In genomic region chr3:16130385-16130784, GRCm38 (mm10) we compare ENCODE assay signal across 17 mouse cellular contexts.
"Had no signal": no experiment of that assay in that cellular context is flagged by ENCODE, and none has a peak within 500 bp of the region (broad histone marks: within the 10 kb centered on the region; RNA-seq: fewer than 3 reads in every experiment).

No protein-coding gene starts in this region.

- H3K4me1 ChIP-seq: neural tube, embryonic 12.5 days; neural tube, embryonic 13.5 days; neural tube, embryonic 15.5 days; stomach, embryonic 15.5 days had no signal

- H3K4me2 ChIP-seq: neural tube, embryonic 12.5 days; neural tube, embryonic 13.5 days; neural tube, embryonic 15.5 days; stomach, embryonic 15.5 days had no signal

- H3K4me3 ChIP-seq: neural tube, embryonic 12.5 days; neural tube, embryonic 13.5 days; neural tube, embryonic 15.5 days; stomach, embryonic 15.5 days had no signal

- H3K9ac ChIP-seq: neural tube, embryonic 12.5 days; neural tube, embryonic 13.5 days; neural tube, embryonic 15.5 days; stomach, embryonic 15.5 days had no signal

- DNase-seq: retina, postnatal 1 day; right cerebral cortex, adult 18-20 months; right cerebral cortex, postnatal 14 days; right cerebral cortex, postnatal 25 days; right cerebral cortex, postnatal 4 days; spleen, adult 18-20 months; thymus, adult 18-20 months; thymus, adult 2 months; thymus, postnatal 14 days; thymus, postnatal 25 days; thymus, postnatal 36 days; thymus, postnatal 4 days had no signal

- H3K27ac ChIP-seq: neural tube, embryonic 12.5 days; neural tube, embryonic 13.5 days; neural tube, embryonic 15.5 days; stomach, embryonic 15.5 days; stomach, postnatal 0 days had no signal

- H3K27me3 ChIP-seq: neural tube, embryonic 12.5 days; neural tube, embryonic 13.5 days; neural tube, embryonic 15.5 days; stomach, embryonic 15.5 days had no signal

- H3K36me3 ChIP-seq: neural tube, embryonic 12.5 days; neural tube, embryonic 13.5 days; neural tube, embryonic 15.5 days; stomach, embryonic 15.5 days had no signal

- H3K9me3 ChIP-seq: neural tube, embryonic 12.5 days; neural tube, embryonic 13.5 days; neural tube, embryonic 15.5 days; stomach, embryonic 15.5 days had no signal
